Mouse (Mus musculus): ENCODE measurements at regions not wholly inside any gene's neighbourhood (a gene's known extent, or its start where the extent isn't known, plus 50 kb on each side); places are given as distances from the start of the nearest gene placed in this dataset.
"Not testable (repeated sequence)": the region's sequence is repeated elsewhere in the genome, so short reads cannot be mapped to it uniquely, and the experiment has no call there.

- H3K4me3 ChIP-seq (ENCODE audit: insufficient read depth, low read length), result no peak overlapping the region
- no peaks in the 10 kb centered on the region for H3K4me1 ChIP-seq (ENCODE audit: control insufficient read depth, insufficient read depth, low read length)
- no peak for TF ChIP-seq CTCF (IDR thresholded peaks at IDR 0.05; ENCODE audit: extremely low read depth, insufficient read depth, low read length)
- no peak for TF ChIP-seq POLR2A (IDR thresholded peaks at IDR 0.05; ENCODE audit: extremely low read depth, insufficient read depth, low read length)
- no peak overlapping the region for H3K27ac ChIP-seq (ENCODE audit: insufficient read depth, low read length)
These were observed 154.9 kb downstream of the Snx18 start for GRCm38 (mm10) chr13:113463420-113463819.

GRCm38 (mm10) chr13:113454490-113455295, 161.7 kb downstream of the BC067074 start:
- H3K4me3 ChIP-seq (ENCODE audit: insufficient read depth, low read length), result no peak overlapping the region
- TF ChIP-seq CTCF (IDR thresholded peaks at IDR 0.05; ENCODE audit: extremely low read depth, insufficient read depth, low read length) (no peak), POLR2A (IDR thresholded peaks at IDR 0.05; ENCODE audit: extremely low read depth, insufficient read depth, low read length) (no peak)
- H3K4me1 ChIP-seq (ENCODE audit: control insufficient read depth, insufficient read depth, low read length), result no peaks in the 10 kb centered on the region
- no peak overlapping the region for H3K27ac ChIP-seq (ENCODE audit: insufficient read depth, low read length)

- Histone ChIP-seq H3K4me3 (ENCODE audit: insufficient read depth, low read length) (no peak overlapping the region), H3K27ac (ENCODE audit: insufficient read depth, low read length) (no peak overlapping the region), H3K4me1 (ENCODE audit: control insufficient read depth, insufficient read depth, low read length) (no peaks in the 10 kb centered on the region)
- no peak for TF ChIP-seq POLR2A (IDR thresholded peaks at IDR 0.05; ENCODE audit: extremely low read depth, insufficient read depth, low read length)
- no peak for TF ChIP-seq CTCF (IDR thresholded peaks at IDR 0.05; ENCODE audit: extremely low read depth, insufficient read depth, low read length)
These were observed 155.4 kb downstream of the BC067074 start for GRCm38 (mm10) chr13:113448378-113448777.

- H3K27ac ChIP-seq (ENCODE audit: insufficient read depth, low read length), result no peak overlapping the region
- no peak for TF ChIP-seq CTCF (IDR thresholded peaks at IDR 0.05; ENCODE audit: extremely low read depth, insufficient read depth, low read length)
- TF ChIP-seq POLR2A (IDR thresholded peaks at IDR 0.05; ENCODE audit: extremely low read depth, insufficient read depth, low read length), result no peak
- H3K4me1 ChIP-seq (ENCODE audit: control insufficient read depth, insufficient read depth, low read length), result no peaks in the 10 kb centered on the region
- no peak overlapping the region for H3K4me3 ChIP-seq (ENCODE audit: insufficient read depth, low read length)
These were observed 153.3 kb downstream of the BC067074 start for GRCm38 (mm10) chr13:113446226-113446625.

- H3K27ac ChIP-seq (ENCODE audit: insufficient read depth, low read length); H3K4me1 ChIP-seq (ENCODE audit: control insufficient read depth, insufficient read depth, low read length): not testable (repeated sequence)
These were observed 151.5 kb downstream of the BC067074 start for GRCm38 (mm10) chr13:113444481-113444880.

GRCm38 (mm10) chr13:113443078-113443477, 150.1 kb downstream of the BC067074 start:
- H3K4me1 ChIP-seq (ENCODE audit: control insufficient read depth, insufficient read depth, low read length), result no peaks in the 10 kb centered on the region
- no peak overlapping the region for H3K4me3 ChIP-seq (ENCODE audit: insufficient read depth, low read length)
- TF ChIP-seq POLR2A (IDR thresholded peaks at IDR 0.05; ENCODE audit: extremely low read depth, insufficient read depth, low read length), result no peak
- TF ChIP-seq CTCF (IDR thresholded peaks at IDR 0.05; ENCODE audit: extremely low read depth, insufficient read depth, low read length), result no peak
- H3K27ac ChIP-seq (ENCODE audit: insufficient read depth, low read length), result no peak overlapping the region

More at GRCm38 (mm10) chr13:113444481-113444880, 151.5 kb downstream of the BC067074 start:
- not testable (repeated sequence) for H3K4me3 ChIP-seq (ENCODE audit: insufficient read depth, low read length)

GRCm38 (mm10) chr13:113442169-113442568, 149.2 kb downstream of the BC067074 start:
- TF ChIP-seq POLR2A (IDR thresholded peaks at IDR 0.05; ENCODE audit: extremely low read depth, insufficient read depth, low read length) (no peak), CTCF (IDR thresholded peaks at IDR 0.05; ENCODE audit: extremely low read depth, insufficient read depth, low read length) (no peak)
- no peaks in the 10 kb centered on the region for H3K4me1 ChIP-seq (ENCODE audit: control insufficient read depth, insufficient read depth, low read length)
- H3K4me3 ChIP-seq (ENCODE audit: insufficient read depth, low read length), result no peak overlapping the region
- no peak overlapping the region for H3K27ac ChIP-seq (ENCODE audit: insufficient read depth, low read length)

GRCm38 (mm10) chr13:113440137-113440536, 147.2 kb downstream of the BC067074 start:
- no peaks in the 10 kb centered on the region for H3K4me1 ChIP-seq (ENCODE audit: control insufficient read depth, insufficient read depth, low read length)
- H3K27ac ChIP-seq (ENCODE audit: insufficient read depth, low read length), result no peak overlapping the region
- no peak overlapping the region for H3K4me3 ChIP-seq (ENCODE audit: insufficient read depth, low read length)
- TF ChIP-seq CTCF (IDR thresholded peaks at IDR 0.05; ENCODE audit: extremely low read depth, insufficient read depth, low read length) (no peak), POLR2A (IDR thresholded peaks at IDR 0.05; ENCODE audit: extremely low read depth, insufficient read depth, low read length) (no peak)

GRCm38 (mm10) chr13:113439516-113439915, 146.6 kb downstream of the BC067074 start:
- no peak overlapping the region for H3K4me3 ChIP-seq (ENCODE audit: insufficient read depth, low read length)
- TF ChIP-seq POLR2A (IDR thresholded peaks at IDR 0.05; ENCODE audit: extremely low read depth, insufficient read depth, low read length), result no peak
- TF ChIP-seq CTCF (IDR thresholded peaks at IDR 0.05; ENCODE audit: extremely low read depth, insufficient read depth, low read length), result no peak
- H3K27ac ChIP-seq (ENCODE audit: insufficient read depth, low read length), result no peak overlapping the region

GRCm38 (mm10) chr13:113438872-113439271, 145.9 kb downstream of the BC067074 start:
- no peak overlapping the region for H3K4me3 ChIP-seq (ENCODE audit: insufficient read depth, low read length)
- no peaks in the 10 kb centered on the region for H3K4me1 ChIP-seq (ENCODE audit: control insufficient read depth, insufficient read depth, low read length)
- H3K27ac ChIP-seq (ENCODE audit: insufficient read depth, low read length), result no peak overlapping the region
- TF ChIP-seq CTCF (IDR thresholded peaks at IDR 0.05; ENCODE audit: extremely low read depth, insufficient read depth, low read length), result no peak
- TF ChIP-seq POLR2A (IDR thresholded peaks at IDR 0.05; ENCODE audit: extremely low read depth, insufficient read depth, low read length), result no peak

More at GRCm38 (mm10) chr13:113439516-113439915, 146.6 kb downstream of the BC067074 start:
- H3K4me1 ChIP-seq (ENCODE audit: control insufficient read depth, insufficient read depth, low read length), result no peaks in the 10 kb centered on the region

Data from cortical plate, adult 2 months (tissue).